Mouse (Mus musculus): ENCODE measurements at regions not wholly inside any gene's neighbourhood (a gene's known extent, or its start where the extent isn't known, plus 50 kb on each side); places are given as distances from the start of the nearest gene placed in this dataset.

GRCm38 (mm10) chr3:83601506-83601905 is 164.6 kb upstream of the Sfrp2 start:
- TF ChIP-seq CTCF (conservative IDR thresholded peaks at IDR 0.05; ENCODE audit: low read length) (no peak), NANOG (IDR thresholded peaks at IDR 0.05; ENCODE audit: borderline replicate concordance, low read length) (no peak)

Measured in E14TG2a.4 (cell line).